Mouse (Mus musculus) stomach, postnatal 0 days (tissue): Measurements from ENCODE around the gene Tma7. TPM values are rescaled to one million over a fixed set of nuclear protein-coding genes. Genes with fewer than 3 reads are reported as not detected.

Source experiments
- ATAC-seq: fragments of 200-750 bp; cut with Nextera tagmentation; 2 replicates; pipeline ENCODE4 v1.8.0; 2017; ENCODE audit not compliant: low FRiP score, low TSS enrichment
- DNase-seq: peaks from one replicate; pipeline ENCODE4 v3.0.0-alpha.2; 2016; ENCODE audit warnings: low spot score
- H3K27ac ChIP-seq: fragments of 300-500 bp; sonication (generic); replicated peaks from 2 replicates; pipeline ENCODE4 v1.5.1; 2014; ENCODE audit warnings: mild to moderate bottlenecking, control low read depth
- H3K27me3 ChIP-seq: fragments of 300-500 bp; sonication (generic); 2 replicates; pipeline ENCODE4 v1.6.1; 2014; ENCODE audit warnings: low read length; ENCODE audit not compliant: control insufficient read depth, insufficient read depth
- H3K36me3 ChIP-seq: fragments of 300-500 bp; sonication (generic); 2 replicates; pipeline ENCODE4 v1.6.1; 2014; ENCODE audit warnings: low read length, mixed read lengths; ENCODE audit not compliant: control insufficient read depth, insufficient read depth
- H3K4me1 ChIP-seq: fragments of 300-500 bp; sonication (generic); replicated peaks from 2 replicates; pipeline ENCODE4 v1.6.1; 2014; ENCODE audit warnings: antibody characterized with exemption; ENCODE audit not compliant: control insufficient read depth, insufficient read depth
- H3K4me2 ChIP-seq: fragments of 300-500 bp; sonication (generic); replicated peaks from 2 replicates; pipeline ENCODE4 v1.6.1; 2014; ENCODE audit warnings: low read depth, mild to moderate bottlenecking, control low read depth, moderate library complexity
- H3K4me3 ChIP-seq: fragments of 300-500 bp; sonication (generic); 2 replicates; pipeline ENCODE4 v1.5.1; 2014; ENCODE audit warnings: low read depth, low read length, control low read depth
- H3K9ac ChIP-seq: fragments of 300-500 bp; sonication (generic); 2 replicates; pipeline ENCODE4 v1.6.1; 2014; ENCODE audit warnings: mild to moderate bottlenecking, low read length, control low read depth, mixed read lengths
- H3K9me3 ChIP-seq: fragments of 300-500 bp; sonication (generic); 2 replicates; pipeline ENCODE4 v1.6.1; 2016; ENCODE audit warnings: low read length; ENCODE audit not compliant: control insufficient read depth
- CTCF ChIP-seq: IDR thresholded peaks from 2 replicates; pipeline ENCODE4 v1.5.1; 2016; ENCODE audit warnings: antibody characterized with exemption, low read depth, mild to moderate bottlenecking, moderate library complexity
- EP300 ChIP-seq: optimal IDR thresholded peaks from 2 replicates; pipeline ENCODE3; 2016; ENCODE audit warnings: antibody characterized with exemption
- WGBS: fragments of 180-500 bp; shearing (Covaris S2); extraction: QIAGEN DNeasy Blood & Tissue Kit; methylation state at CpG from one replicate; pipeline ENCODE4 v1.1.7; 2014; 5-methylcytosine and 5-hydroxymethylcytosine counted together
- polyA plus RNA-seq: library from polyadenylated mRNA; unstranded; fragments of >200 nt; fragmentation: Nextera tagmentation; extraction: Ambion mirVana; gene quantifications from 2 replicates; pipeline ENCODE4 v1.2.1, GENCODE M21; 2015

Tma7 gene
- polyA plus RNA-seq: 416 and 424 TPM in 2 replicates

DNA sequence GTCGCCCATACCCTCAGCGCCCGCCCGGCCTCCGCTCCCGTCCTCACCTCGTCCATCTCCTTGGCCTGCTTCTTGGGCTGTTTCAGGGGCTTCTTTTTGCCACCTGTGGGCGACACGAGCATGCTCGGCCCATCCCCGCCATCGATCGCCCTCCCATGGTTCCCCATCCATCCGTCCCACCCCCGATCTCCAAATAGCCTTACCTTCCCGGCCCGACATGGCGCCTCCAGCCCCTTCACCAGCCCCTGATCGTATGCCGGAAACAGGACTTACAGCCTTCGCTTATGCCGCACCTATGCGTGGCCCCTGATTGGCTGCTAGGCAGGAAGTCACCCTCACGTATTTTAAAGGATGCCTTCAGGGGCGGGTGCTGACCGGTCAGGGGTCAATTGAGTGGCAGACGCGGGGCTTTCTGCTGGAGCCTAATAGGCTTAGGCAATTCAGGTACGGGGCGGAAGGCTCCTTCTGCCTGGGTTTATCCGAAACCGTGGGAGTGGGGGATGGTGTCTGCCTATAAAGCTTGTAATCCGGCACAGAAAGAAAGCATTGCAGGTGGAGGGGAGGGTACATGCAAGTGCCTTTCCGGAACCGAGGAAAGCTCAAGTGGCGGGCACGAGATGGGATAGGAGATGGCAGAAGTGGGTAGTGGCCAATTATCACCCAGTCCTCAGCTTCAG, at the start of gene Tma7, which contains the start of gene Ccdc51:
TSS of gene Tma7 (minus strand) at position 464 of the 677 bp plus-strand sequence.
TSS of gene Ccdc51 (plus strand) at position 370 of the 677 bp plus-strand sequence.
- Histone ChIP-seq H3K4me2 (peak within 1 kb of the TSS; percentile 65), H3K4me1 (no peaks in the 10 kb centered on the region), H3K4me3 (peak within 1 kb of the TSS; percentile 60), H3K9me3 (no peaks in the 10 kb centered on the region), H3K27me3 (no peaks in the 10 kb centered on the region), H3K36me3 (no peaks in the 10 kb centered on the region), H3K9ac (peak within 1 kb of the TSS; percentile 68), H3K27ac (peak within 1 kb of the TSS; percentile 50)
- TF ChIP-seq CTCF (no peak), EP300 (no peak)
- peak; percentile 88 for DNase-seq
- under 1% methylated on average over 37 of the region's 37 CpGs for WGBS
- peak; percentile 96 for ATAC-seq

DNA sequence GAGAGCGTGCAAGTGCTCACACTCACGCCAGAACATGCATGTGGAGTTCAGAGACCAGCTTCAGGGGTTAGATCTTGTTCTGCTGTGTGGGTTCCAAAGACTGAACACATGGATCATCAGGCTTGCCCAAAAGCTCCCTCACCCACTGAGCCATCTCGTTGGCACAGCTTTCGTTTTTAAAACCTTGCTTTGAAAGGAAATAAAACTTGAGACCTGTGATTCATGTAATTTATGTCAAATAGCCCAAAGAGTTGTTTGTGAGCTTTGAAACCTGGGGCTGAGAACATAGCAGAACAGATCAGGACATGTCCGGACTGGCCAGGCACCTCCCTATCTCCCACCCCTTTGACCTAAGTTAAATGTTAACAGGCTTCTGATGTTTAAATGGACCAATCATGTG, 47.7 kb upstream of the Tma7 start:
- Histone ChIP-seq H3K27me3 (no peaks in the 10 kb centered on the region), H3K4me1 (no peaks in the 10 kb centered on the region), H3K9me3 (no peaks in the 10 kb centered on the region), H3K4me3 (no peak overlapping the region), H3K27ac (no peak overlapping the region), H3K36me3 (no peaks in the 10 kb centered on the region), H3K9ac (no peak overlapping the region), H3K4me2 (no peak overlapping the region)
- DNase-seq: no peak
- ATAC-seq: no peak
- 77% methylated on average over 5 of the region's 5 CpGs for WGBS
- TF ChIP-seq CTCF: no peak
- no peak for TF ChIP-seq EP300

DNA sequence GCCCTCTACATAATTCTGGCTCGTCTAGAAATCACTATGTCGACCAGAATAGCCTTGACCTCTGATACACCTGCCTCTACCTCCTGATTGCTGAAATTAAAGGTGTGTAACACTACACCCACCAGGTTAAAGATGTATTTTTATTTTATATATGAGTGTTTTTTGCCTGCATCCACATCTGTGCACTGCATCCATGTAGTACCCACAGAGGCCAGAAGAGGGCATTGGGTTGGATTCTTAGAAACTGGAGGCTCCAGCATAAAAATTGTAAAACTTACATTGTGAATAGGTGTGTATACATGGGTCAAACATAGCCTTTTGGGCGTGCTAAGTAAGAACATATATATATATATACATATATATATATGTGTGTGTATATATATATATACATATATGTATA, 45.8 kb upstream of the Tma7 start:
- H3K27me3 ChIP-seq: no peaks in the 10 kb centered on the region
- no peaks in the 10 kb centered on the region for H3K36me3 ChIP-seq
- no peak overlapping the region for H3K27ac ChIP-seq
- no peak for ATAC-seq
- H3K9me3 ChIP-seq: no peaks in the 10 kb centered on the region
- H3K4me2 ChIP-seq: no peak overlapping the region
- H3K4me3 ChIP-seq: no peak overlapping the region
- peak; percentile 52 for DNase-seq
- 49% methylated on average over 3 of the region's 3 CpGs for WGBS
- no peak overlapping the region for H3K9ac ChIP-seq
- H3K4me1 ChIP-seq: no peaks in the 10 kb centered on the region
- TF ChIP-seq EP300 (no peak), CTCF (peak; percentile 67)

DNA sequence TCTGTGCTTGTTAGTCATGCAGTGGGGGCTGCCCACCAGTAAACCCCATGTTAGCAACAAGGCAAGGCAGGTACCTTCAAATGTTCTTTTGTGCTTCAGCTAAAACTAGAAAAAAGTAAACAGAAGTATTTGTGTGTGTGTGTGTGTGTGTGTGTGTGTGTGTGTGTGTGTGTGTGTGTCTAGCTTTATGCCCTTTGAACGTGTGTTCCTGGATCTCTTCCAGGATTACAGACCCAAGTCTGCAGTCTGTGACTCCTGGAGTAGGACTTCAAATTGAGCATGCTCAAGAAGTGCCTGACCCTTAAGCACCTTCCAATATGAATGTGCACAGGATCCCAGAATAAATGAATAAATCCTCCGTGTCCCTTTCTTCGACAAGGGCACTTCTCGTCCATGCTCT, 44.7 kb upstream of the Tma7 start:
- Histone ChIP-seq H3K27me3 (no peaks in the 10 kb centered on the region), H3K9me3 (no peaks in the 10 kb centered on the region), H3K4me3 (no peak overlapping the region), H3K27ac (no peak overlapping the region), H3K36me3 (no peaks in the 10 kb centered on the region), H3K4me1 (no peaks in the 10 kb centered on the region), H3K9ac (no peak overlapping the region), H3K4me2 (no peak overlapping the region)
- TF ChIP-seq CTCF: no peak
- no peak for TF ChIP-seq EP300
- DNase-seq (no peak), ATAC-seq (no peak)
- WGBS: 71% methylated on average over 4 of the region's 4 CpGs

DNA sequence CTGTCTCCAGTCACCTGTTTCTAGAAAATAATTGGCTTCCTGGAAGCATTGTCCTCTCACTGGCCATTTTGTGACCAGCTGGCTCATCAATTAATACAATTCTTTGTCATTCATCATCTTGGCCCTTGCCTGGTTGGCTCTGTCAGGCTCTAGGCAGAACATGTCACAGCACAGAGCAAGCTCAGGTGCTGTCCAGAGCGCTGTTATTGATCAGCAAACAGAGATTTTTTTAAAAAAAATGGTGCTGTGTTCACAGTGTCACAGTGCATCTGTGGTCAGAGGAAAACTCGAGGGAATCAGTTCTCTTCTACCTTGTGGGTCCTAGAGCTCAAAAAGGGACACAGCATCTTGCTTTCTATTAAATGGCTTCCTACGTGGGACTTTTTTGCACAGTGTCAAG, 43.1 kb upstream of the Tma7 start:
- ATAC-seq (no peak), DNase-seq (no peak)
- no peaks in the 10 kb centered on the region for H3K27me3 ChIP-seq
- H3K4me3 ChIP-seq: no peak overlapping the region
- no peak overlapping the region for H3K9ac ChIP-seq
- 54% methylated on average over 3 of the region's 3 CpGs for WGBS
- no peaks in the 10 kb centered on the region for H3K9me3 ChIP-seq
- H3K4me1 ChIP-seq: no peaks in the 10 kb centered on the region
- no peaks in the 10 kb centered on the region for H3K36me3 ChIP-seq
- H3K27ac ChIP-seq: no peak overlapping the region
- H3K4me2 ChIP-seq: no peak overlapping the region
- TF ChIP-seq CTCF (no peak), EP300 (no peak)

DNA sequence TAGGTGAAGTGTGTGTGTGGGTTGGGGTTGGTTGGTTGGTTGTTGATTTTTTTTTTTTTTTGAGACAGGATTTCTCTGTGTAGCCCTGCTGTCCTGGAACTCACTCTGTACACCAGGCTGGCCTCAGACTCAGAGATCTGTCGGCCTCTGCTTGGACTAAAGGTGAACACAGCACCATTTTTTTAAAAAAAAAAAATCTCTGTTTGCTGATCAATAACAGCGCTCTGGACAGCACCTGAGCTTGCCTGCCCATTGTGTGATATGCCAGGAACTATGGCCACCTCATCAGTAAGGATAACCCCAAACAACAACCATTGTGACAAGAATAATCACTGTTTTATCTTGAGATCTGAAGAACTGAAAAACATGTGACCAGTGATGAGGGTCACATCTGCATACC, 42.7 kb upstream of the Tma7 start:
- ATAC-seq: no peak
- 47% methylated on average over 2 of the region's 2 CpGs for WGBS
- no peak overlapping the region for H3K27ac ChIP-seq
- no peak for TF ChIP-seq CTCF
- TF ChIP-seq EP300: no peak
- H3K36me3 ChIP-seq: no peaks in the 10 kb centered on the region
- no peak overlapping the region for H3K4me2 ChIP-seq
- no peaks in the 10 kb centered on the region for H3K4me1 ChIP-seq
- H3K9me3 ChIP-seq: no peaks in the 10 kb centered on the region
- no peaks in the 10 kb centered on the region for H3K27me3 ChIP-seq
- DNase-seq: no peak
- no peak overlapping the region for H3K9ac ChIP-seq
- H3K4me3 ChIP-seq: no peak overlapping the region
